Mouse (Mus musculus) liver, embryonic 12.5 days (tissue): Measurements from ENCODE around the gene Hba-x. TPM values are rescaled to one million over a fixed set of nuclear protein-coding genes. Genes with fewer than 3 reads are reported as not detected.
A peak's percentile ranks its signal among the peaks of the same experiment; 100 is the strongest.

Experiments
- ATAC-seq: fragments of 200-750 bp; cut with Nextera tagmentation; 2 replicates; pipeline ENCODE4 v1.8.0; 2017; ENCODE audit warnings: moderate number of reproducible peaks, mild to moderate bottlenecking, moderate library complexity
- H3K27ac ChIP-seq: fragments of 300-500 bp; sonication (generic); 2 replicates; pipeline ENCODE4 v1.5.1; 2016; ENCODE audit warnings: mild to moderate bottlenecking
- H3K27me3 ChIP-seq: fragments of 300-500 bp; sonication (generic); replicated peaks from 2 replicates; pipeline ENCODE4 v1.6.1; 2016; ENCODE audit warnings: mild to moderate bottlenecking, moderate library complexity
- H3K36me3 ChIP-seq: fragments of 300-500 bp; sonication (generic); 2 replicates; pipeline ENCODE4 v1.6.1; 2016; ENCODE audit warnings: mild to moderate bottlenecking, moderate library complexity
- H3K4me1 ChIP-seq: fragments of 300-500 bp; sonication (generic); 2 replicates; pipeline ENCODE4 v1.6.1; 2016
- H3K4me2 ChIP-seq: fragments of 300-500 bp; sonication (generic); 2 replicates; pipeline ENCODE4 v1.6.1; 2016; ENCODE audit warnings: mild to moderate bottlenecking, moderate library complexity
- H3K4me3 ChIP-seq: fragments of 300-500 bp; sonication (generic); 2 replicates; pipeline ENCODE4 v1.5.1; 2016; ENCODE audit warnings: mild to moderate bottlenecking, moderate library complexity
- H3K9ac ChIP-seq: fragments of 300-500 bp; sonication (generic); 2 replicates; pipeline ENCODE4 v1.6.1; 2016; ENCODE audit warnings: mild to moderate bottlenecking, moderate library complexity
- H3K9me3 ChIP-seq: fragments of 300-500 bp; sonication (generic); replicated peaks from 2 replicates; pipeline ENCODE4 v1.6.1; 2016; ENCODE audit warnings: mild to moderate bottlenecking, moderate library complexity
- WGBS: fragments of 180-500 bp; shearing (Covaris S2); methylation state at CpG from one replicate; pipeline ENCODE4 v1.1.7; 2016; ENCODE audit not compliant: insufficient replicate concordance; 5-methylcytosine and 5-hydroxymethylcytosine counted together
- polyA plus RNA-seq: library from polyadenylated mRNA; unstranded; fragments of >200 nt; fragmentation: Nextera tagmentation; extraction: Ambion mirVana; gene quantifications from 2 replicates; pipeline ENCODE4 v1.2.1, GENCODE M21; 2016

The Hba-x gene
- polyA plus RNA-seq, 1 experiment from 2014 or later = 1,859 TPM

- Histone ChIP-seq H3K27ac (no peak overlapping the region), H3K4me3 (no peak overlapping the region), H3K36me3 (peaks cover 41% of the 10 kb centered on the region), H3K4me1 (peaks cover 48% of the 10 kb centered on the region), H3K27me3 (peaks cover 57% of the 10 kb centered on the region), H3K9ac (no peak overlapping the region), H3K4me2 (no peak overlapping the region), H3K9me3 (no peaks in the 10 kb centered on the region)
- no peak for ATAC-seq
- WGBS = 56% methylated on average over 1 of the region's 1 CpGs
These were observed 27.3 kb downstream of the Hba-x start for GRCm38 (mm10) chr11:32303455-32303854.

- Histone ChIP-seq H3K4me2 (peak overlapping the region; percentile 21), H3K9me3 (no peaks in the 10 kb centered on the region), H3K27ac (peak overlapping the region; percentile 46), H3K9ac (peak overlapping the region; percentile 39), H3K27me3 (peaks cover 54% of the 10 kb centered on the region), H3K4me1 (peaks cover 29% of the 10 kb centered on the region), H3K4me3 (no peak overlapping the region), H3K36me3 (peaks cover 24% of the 10 kb centered on the region)
- peak; percentile 82 for ATAC-seq
- 64% methylated on average over 1 of the region's 1 CpGs for WGBS
These were observed 30.8 kb downstream of the Hba-x start for GRCm38 (mm10) chr11:32307006-32307405.

- Histone ChIP-seq H3K9me3 (no peaks in the 10 kb centered on the region), H3K27me3 (peaks cover 43% of the 10 kb centered on the region), H3K4me3 (no peak overlapping the region), H3K4me1 (peaks cover 18% of the 10 kb centered on the region), H3K4me2 (no peak overlapping the region), H3K9ac (no peak overlapping the region), H3K36me3 (no peaks in the 10 kb centered on the region), H3K27ac (no peak overlapping the region)
- no peak for ATAC-seq
- WGBS = 50% methylated on average over 4 of the region's 4 CpGs
These were observed 33.2 kb downstream of the Hba-x start for GRCm38 (mm10) chr11:32309446-32309845.

GRCm38 (mm10) chr11:32309928-32310327, 33.7 kb downstream of the Hba-x start:
- H3K4me3 ChIP-seq = no peak overlapping the region
- ATAC-seq = no peak
- no peak overlapping the region for H3K9ac ChIP-seq
- no peaks in the 10 kb centered on the region for H3K9me3 ChIP-seq
- H3K27me3 ChIP-seq = peaks cover 45% of the 10 kb centered on the region
- WGBS = 43% methylated on average over 3 of the region's 3 CpGs
- H3K4me1 ChIP-seq = peaks cover 18% of the 10 kb centered on the region
- no peaks in the 10 kb centered on the region for H3K36me3 ChIP-seq
- no peak overlapping the region for H3K4me2 ChIP-seq
- H3K27ac ChIP-seq = no peak overlapping the region

- H3K9ac ChIP-seq = no peak overlapping the region
- no peak overlapping the region for H3K4me3 ChIP-seq
- H3K36me3 ChIP-seq = no peaks in the 10 kb centered on the region
- ATAC-seq = no peak
- WGBS = 62% methylated on average over 3 of the region's 3 CpGs
- H3K27ac ChIP-seq = no peak overlapping the region
- H3K4me2 ChIP-seq = no peak overlapping the region
- no peaks in the 10 kb centered on the region for H3K9me3 ChIP-seq
- peaks cover 5% of the 10 kb centered on the region for H3K4me1 ChIP-seq
- peaks cover 54% of the 10 kb centered on the region for H3K27me3 ChIP-seq
These were observed 39.8 kb downstream of the Hba-x start for GRCm38 (mm10) chr11:32316009-32316408.

GRCm38 (mm10) chr11:32320507-32321195, 44.5 kb downstream of the Hba-x start:
- Histone ChIP-seq H3K36me3 (no peaks in the 10 kb centered on the region), H3K27ac (peak overlapping the region; percentile 33; the same call in 1 of the 2 replicates), H3K27me3 (peaks cover 42% of the 10 kb centered on the region), H3K9ac (0 out of 2 replicates have a peak overlapping the region, but pooled peaks have one; percentile 40), H3K9me3 (no peaks in the 10 kb centered on the region), H3K4me3 (no peak overlapping the region), H3K4me1 (peaks cover 10% of the 10 kb centered on the region), H3K4me2 (peak overlapping the region; percentile 8; the same call in 1 of the 2 replicates)
- peak; percentile 30; the same call in 1 of the 2 replicates for ATAC-seq
- 61% methylated on average over 11 of the region's 11 CpGs for WGBS

- H3K9me3 ChIP-seq = no peaks in the 10 kb centered on the region
- peaks cover 36% of the 10 kb centered on the region for H3K27me3 ChIP-seq
- H3K4me1 ChIP-seq = peaks cover 10% of the 10 kb centered on the region
- H3K36me3 ChIP-seq = no peaks in the 10 kb centered on the region
- peak; percentile 77 for ATAC-seq
- H3K27ac ChIP-seq = no peak overlapping the region
- no peak overlapping the region for H3K9ac ChIP-seq
- H3K4me2 ChIP-seq = peak overlapping the region; percentile 8; the same call in 1 of the 2 replicates
- WGBS = 24% methylated on average over 8 of the region's 8 CpGs
- H3K4me3 ChIP-seq = no peak overlapping the region
These were observed 45.0 kb downstream of the Hba-x start for GRCm38 (mm10) chr11:32321196-32321565.

GRCm38 (mm10) chr11:32324609-32325008, 48.4 kb downstream of the Hba-x start:
- Histone ChIP-seq H3K9me3 (no peaks in the 10 kb centered on the region), H3K36me3 (no peaks in the 10 kb centered on the region), H3K4me3 (peak overlapping the region; percentile 18; the same call in 1 of the 2 replicates), H3K4me1 (peaks cover 10% of the 10 kb centered on the region), H3K9ac (0 out of 2 replicates have a peak overlapping the region, but pooled peaks have one; percentile 45), H3K4me2 (peak overlapping the region; percentile 53), H3K27me3 (peaks cover 47% of the 10 kb centered on the region), H3K27ac (no peak overlapping the region)
- peak; percentile 77 for ATAC-seq
- 11% methylated on average over 15 of the region's 15 CpGs for WGBS

Other genes starting within 250 kb of the Hba-x start
- 0.22 and 0.30 TPM in 2 replicates for gene Il9r, start 76.1 kb upstream of the Hba-x start, polyA plus RNA-seq
- gene Snrnp25, start 71.0 kb upstream of the Hba-x start, polyA plus RNA-seq = 103 TPM in 2 replicates
- gene Rhbdf1, start 54.1 kb upstream of the Hba-x start, polyA plus RNA-seq = 12.0 and 14.1 TPM in 2 replicates
- gene Mpg, start 49.9 kb upstream of the Hba-x start, polyA plus RNA-seq = 25.7 and 27.2 TPM in 2 replicates
- gene Nprl3, start 8.7 kb upstream of the Hba-x start, polyA plus RNA-seq = 34.6 and 39.1 TPM in 2 replicates
- 52,845 and 54,272 TPM in 2 replicates for gene Hba-a1, start 7.1 kb downstream of the Hba-x start, polyA plus RNA-seq
- 116 and 122 TPM in 2 replicates for gene Hbq1b, start 10.6 kb downstream of the Hba-x start, polyA plus RNA-seq
- gene Hba-a2, start 20.1 kb downstream of the Hba-x start, polyA plus RNA-seq = 121,851 and 123,321 TPM in 2 replicates
- gene Hbq1a, start 23.7 kb downstream of the Hba-x start, polyA plus RNA-seq = 4.2 and 5.2 TPM in 2 replicates
- gene Sh3pxd2b, start 71.4 kb downstream of the Hba-x start, polyA plus RNA-seq = 2.6 and 3.1 TPM in 2 replicates
- 9.6 and 10.0 TPM in 2 replicates for gene Ubtd2, start 179.0 kb downstream of the Hba-x start, polyA plus RNA-seq